Mouse (Mus musculus) adrenal gland, postnatal 25 days (tissue): Measurements from ENCODE around the gene Ak1. TPM values are rescaled to one million over a fixed set of nuclear protein-coding genes. Genes with fewer than 3 reads are reported as not detected.

ENCODE experiments used
- DNase-seq: peaks from one replicate; pipeline ENCODE4 v3.0.0; 2021; ENCODE audit warnings: mixed read lengths
- total RNA-seq: library from RNA; stranded (reverse); gene quantifications from 2 replicates; pipeline ENCODE4 v1.2.3, GENCODE M21; 2021

The Ak1 gene
- total RNA-seq, 1 experiment from 2014 or later: 61.9 TPM

- DNase-seq: no peak
These were observed 32.2 kb downstream of the Ak1 start for GRCm38 (mm10) chr2:32653764-32654163.

GRCm38 (mm10) chr2:32654743-32655393, 33.3 kb downstream of the Ak1 start:
- DNase-seq: no peak

GRCm38 (mm10) chr2:32655394-32655744, 33.8 kb downstream of the Ak1 start:
- DNase-seq: no peak

GRCm38 (mm10) chr2:32655826-32656225, 34.3 kb downstream of the Ak1 start:
- DNase-seq: peak; percentile 47

GRCm38 (mm10) chr2:32658873-32659272, 37.3 kb downstream of the Ak1 start:
- DNase-seq: no peak

- DNase-seq: peak; percentile 40
These were observed 40.0 kb downstream of the Ak1 start for GRCm38 (mm10) chr2:32661509-32662107.

- DNase-seq: no peak
These were observed 40.7 kb downstream of the Ak1 start for GRCm38 (mm10) chr2:32662291-32662690.

- no peak for DNase-seq
These were observed 43.8 kb downstream of the Ak1 start for GRCm38 (mm10) chr2:32665345-32665744.

GRCm38 (mm10) chr2:32665853-32666252, 44.3 kb downstream of the Ak1 start:
- DNase-seq: no peak

GRCm38 (mm10) chr2:32667775-32668174, 46.2 kb downstream of the Ak1 start:
- no peak for DNase-seq

GRCm38 (mm10) chr2:32668176-32668575, 46.6 kb downstream of the Ak1 start:
- no peak for DNase-seq

- DNase-seq: no peak
These were observed 48.3 kb downstream of the Ak1 start for GRCm38 (mm10) chr2:32669876-32670275.

GRCm38 (mm10) chr2:32671147-32671546, 49.6 kb downstream of the Ak1 start:
- DNase-seq: no peak

GRCm38 (mm10) chr2:32671907-32672595, 50.5 kb downstream of the Ak1 start:
- DNase-seq: no peak

- no peak for DNase-seq
These were observed 51.8 kb downstream of the Ak1 start for GRCm38 (mm10) chr2:32673176-32673917.

GRCm38 (mm10) chr2:32676821-32677220, 55.3 kb downstream of the Ak1 start:
- DNase-seq: no peak

GRCm38 (mm10) chr2:32677683-32678082, 56.1 kb downstream of the Ak1 start:
- no peak for DNase-seq

- DNase-seq: peak; percentile 64
These were observed 58.5 kb downstream of the Ak1 start for GRCm38 (mm10) chr2:32680051-32680451.

- no peak for DNase-seq
These were observed 59.5 kb downstream of the Ak1 start for GRCm38 (mm10) chr2:32680961-32681650.

- no peak for DNase-seq
These were observed 60.2 kb downstream of the Ak1 start for GRCm38 (mm10) chr2:32681754-32682153.

- DNase-seq: no peak
These were observed 61.3 kb downstream of the Ak1 start for GRCm38 (mm10) chr2:32682721-32683417.

GRCm38 (mm10) chr2:32683701-32684100, 62.1 kb downstream of the Ak1 start:
- DNase-seq: no peak
